Mouse (Mus musculus) layer of hippocampus, adult 11-12 months (tissue): ENCODE measurements around the gene Ddb2.
"Not testable (repeated sequence)": the region's sequence is repeated elsewhere in the genome, so short reads cannot be mapped to it uniquely, and the experiment has no call there.

Source experiments
- DNase-seq: peaks from one replicate; pipeline ENCODE4 v3.0.0; 2022; ENCODE audit warnings: low spot score

Gene Ddb2

GRCm38 (mm10) chr2:91255661-91256150 is 18.9 kb upstream of the Ddb2 start, which contains the start of gene Pacsin3:
TSS of gene Pacsin3 (plus strand) at chr2:91255954.
- no peak for DNase-seq

- DNase-seq, result no peak
Observed at GRCm38 (mm10) chr2:91254725-91255380, 18.1 kb upstream of the Ddb2 start.

- DNase-seq, result no peak
Observed at GRCm38 (mm10) chr2:91252512-91252911, 15.7 kb upstream of the Ddb2 start.

- no peak for DNase-seq
Observed at GRCm38 (mm10) chr2:91252001-91252400, 15.2 kb upstream of the Ddb2 start.

GRCm38 (mm10) chr2:91248366-91248765 is 11.6 kb upstream of the Ddb2 start:
- no peak for DNase-seq

GRCm38 (mm10) chr2:91244557-91245228 is 7.9 kb upstream of the Ddb2 start:
- no peak for DNase-seq

GRCm38 (mm10) chr2:91243416-91243815 is 6.6 kb upstream of the Ddb2 start:
- peak; percentile 73 for DNase-seq

- no peak for DNase-seq
Observed at GRCm38 (mm10) chr2:91242547-91242946, 5.8 kb upstream of the Ddb2 start.

- not testable (repeated sequence) for DNase-seq
Observed at GRCm38 (mm10) chr2:91237511-91238080, 814 bp upstream of the Ddb2 start.

- no peak for DNase-seq
Observed at GRCm38 (mm10) chr2:91229735-91230134, 7.0 kb downstream of the Ddb2 start.

GRCm38 (mm10) chr2:91223614-91224013 is 13.2 kb downstream of the Ddb2 start:
- no peak for DNase-seq

GRCm38 (mm10) chr2:91220501-91220900 is 16.3 kb downstream of the Ddb2 start:
- no peak for DNase-seq

GRCm38 (mm10) chr2:91217032-91217431 is 19.8 kb downstream of the Ddb2 start:
- no peak for DNase-seq

- DNase-seq, result no peak
Observed at GRCm38 (mm10) chr2:91213311-91213710, 23.5 kb downstream of the Ddb2 start.

- DNase-seq, result peak; percentile 36
Observed at GRCm38 (mm10) chr2:91206254-91206775, 30.5 kb downstream of the Ddb2 start.

GRCm38 (mm10) chr2:91202972-91203656 is 33.7 kb downstream of the Ddb2 start:
- no peak for DNase-seq

- DNase-seq, result peak; percentile 96
Observed at GRCm38 (mm10) chr2:91202222-91202971, 34.4 kb downstream of the Ddb2 start, which contains the start of the genes Nr1h3 and Acp2. TSS of gene Nr1h3 (minus strand) at chr2:91202834. TSS of gene Acp2 (plus strand) at chr2:91202885.

- no peak for DNase-seq
Observed at GRCm38 (mm10) chr2:91198888-91199287, 37.9 kb downstream of the Ddb2 start.

GRCm38 (mm10) chr2:91196577-91197001 is 40.2 kb downstream of the Ddb2 start:
- DNase-seq, result peak; percentile 62

- DNase-seq, result peak; percentile 54
Observed at GRCm38 (mm10) chr2:91194624-91195332, 42.0 kb downstream of the Ddb2 start.

- DNase-seq, result no peak
Observed at GRCm38 (mm10) chr2:91190501-91190900, 46.3 kb downstream of the Ddb2 start.
